Mouse (Mus musculus): Measurements from ENCODE around the gene Tsc22d2.

DNA sequence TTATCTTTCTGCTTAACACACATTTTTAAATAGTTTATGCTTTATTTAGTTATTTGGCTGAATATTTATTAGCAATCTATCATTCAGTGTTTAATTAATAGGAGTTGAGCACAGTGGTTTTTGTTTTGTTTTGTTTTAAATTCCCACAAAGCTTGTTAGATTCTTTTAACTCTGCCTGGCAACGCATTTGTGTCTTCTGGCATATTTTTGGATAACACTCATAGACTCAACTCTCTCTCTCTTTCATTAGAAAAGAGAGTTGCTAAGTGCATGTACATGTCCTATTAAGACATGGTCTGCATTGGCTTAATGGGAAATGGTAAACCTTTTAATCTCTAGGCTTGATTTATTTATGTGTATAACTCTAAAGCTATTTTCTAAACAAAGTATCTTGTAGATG is 14.3 kb downstream of the Tsc22d2 start:
- no peak for TF ChIP-seq CTCF (IDR thresholded peaks at IDR 0.05; ENCODE audit: borderline replicate concordance, control insufficient read depth, extremely low read depth, insufficient read depth, low read length, poor library complexity)
- TF ChIP-seq POLR2A (IDR thresholded peaks at IDR 0.05; ENCODE audit: control insufficient read depth, extremely low read depth, insufficient read depth, low read length, poor library complexity), result no peak

All from thymus, adult 2 months (tissue).